Mouse (Mus musculus): ENCODE data around the gene Arfrp1. TPM values are rescaled to one million over a fixed set of nuclear protein-coding genes. Genes with fewer than 3 reads are reported as not detected.

The Arfrp1 gene
- total RNA-seq, 1 experiment, result 32.8 TPM

DNA sequence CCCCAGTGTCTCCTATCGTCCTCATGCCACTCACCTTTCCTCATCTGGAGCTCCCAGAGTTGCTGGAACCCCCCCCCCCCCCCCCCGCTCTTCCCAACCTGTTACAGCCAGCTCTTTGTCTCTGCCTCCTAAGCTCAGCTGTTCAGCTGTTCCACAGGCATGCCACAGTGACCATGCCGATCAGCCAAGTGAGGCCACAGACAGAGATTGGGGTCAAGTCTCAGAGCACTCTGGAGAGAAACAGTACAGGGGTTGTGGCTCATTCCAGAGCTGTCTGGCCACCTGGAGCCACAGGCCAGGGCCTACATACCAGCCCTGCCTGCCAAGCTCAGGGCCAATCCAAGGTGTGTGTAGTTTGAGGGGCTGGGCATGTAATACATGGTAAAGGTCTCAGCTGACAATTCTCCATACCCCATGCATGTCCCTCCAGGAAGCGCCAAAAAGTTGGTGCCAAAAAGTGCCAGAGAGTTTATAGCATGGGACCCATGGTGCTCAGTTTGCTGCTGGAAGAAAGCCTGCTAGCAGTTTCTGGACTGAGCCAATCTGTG is 21.5 kb upstream of the Arfrp1 start:
- TF ChIP-seq MAFK (IDR thresholded peaks at IDR 0.05; ENCODE audit: insufficient read depth, low read depth, low read length) (no peak), HCFC1 (IDR thresholded peaks at IDR 0.05; ENCODE audit: borderline replicate concordance, insufficient read depth, low read length) (no peak), ZNF384 (IDR thresholded peaks at IDR 0.05; ENCODE audit: low read depth, low read length) (no peak), ZC3H11A (IDR thresholded peaks at IDR 0.05; ENCODE audit: borderline replicate concordance, low read depth, low read length) (no peak), CHD2 (IDR thresholded peaks at IDR 0.05; ENCODE audit: low read depth, low read length) (no peak)
- H3K9me3 ChIP-seq (ENCODE audit: control insufficient read depth, insufficient read depth, low read depth, low read length), result no peaks in the 10 kb centered on the region
- DNase-seq (ENCODE audit: low read depth, low spot score), result no peak
- H3K4me3 ChIP-seq (ENCODE audit: insufficient read depth in 1 of 2, low read depth in 1 of 2, low read length in 2 of 2, poor library complexity in 1 of 2, severe bottlenecking in 1 of 2), result no peak overlapping the region
- H3K36me3 ChIP-seq (ENCODE audit: control insufficient read depth, insufficient read depth, low read length, poor library complexity, severe bottlenecking), result peaks cover 20% of the 10 kb centered on the region
- no peak overlapping the region for H3K9ac ChIP-seq (ENCODE audit: insufficient read depth, low read depth, low read length, poor library complexity, severe bottlenecking)
- H3K4me1 ChIP-seq (ENCODE audit: control insufficient read depth in 2 of 2, insufficient read depth in 2 of 2, low read length in 2 of 2, poor library complexity in 1 of 2), result peaks cover 0 to 9% of the 10 kb centered on the region in 2 experiments; a peak in 2 of 4 replicates
- no peak overlapping the region for H3K27ac ChIP-seq (ENCODE audit: insufficient read depth, low read depth, low read length, poor library complexity, severe bottlenecking)
- in situ Hi-C loops (cut with MboI; ENCODE audit: low sequenced_read_pairs in 2 of 2, unreplicated experiment in 2 of 2), result no loop called here

DNA sequence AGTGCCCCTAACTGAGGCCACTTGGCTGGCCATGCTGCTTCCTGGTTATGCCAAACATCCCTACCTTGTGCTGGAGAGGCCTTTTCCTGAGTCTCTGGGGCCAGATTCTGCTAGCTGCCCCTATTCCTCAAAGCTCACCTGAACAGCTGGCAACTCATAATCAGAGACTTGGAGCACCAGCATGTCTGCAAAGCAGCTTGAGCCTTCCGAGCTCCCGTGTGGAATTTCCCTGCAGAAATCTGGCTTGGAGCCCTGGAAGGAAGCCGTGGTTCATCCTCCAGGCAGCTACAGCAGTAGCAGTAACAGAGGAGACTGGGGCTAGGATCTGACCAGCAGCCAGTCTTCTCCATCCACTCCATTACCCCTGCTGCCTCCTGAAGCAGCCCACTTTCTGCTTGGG is 20.7 kb upstream of the Arfrp1 start:
- no peak overlapping the region for H3K9ac ChIP-seq (ENCODE audit: insufficient read depth, low read depth, low read length, poor library complexity, severe bottlenecking)
- H3K9me3 ChIP-seq (ENCODE audit: control insufficient read depth, insufficient read depth, low read depth, low read length), result no peaks in the 10 kb centered on the region
- peaks cover 20% of the 10 kb centered on the region for H3K36me3 ChIP-seq (ENCODE audit: control insufficient read depth, insufficient read depth, low read length, poor library complexity, severe bottlenecking)
- no peak for DNase-seq (ENCODE audit: low read depth, low spot score)
- no peak overlapping the region for H3K27ac ChIP-seq (ENCODE audit: insufficient read depth, low read depth, low read length, poor library complexity, severe bottlenecking)
- no peak overlapping the region for H3K4me3 ChIP-seq (ENCODE audit: insufficient read depth in 1 of 2, low read depth in 1 of 2, low read length in 2 of 2, poor library complexity in 1 of 2, severe bottlenecking in 1 of 2)
- TF ChIP-seq ZC3H11A (IDR thresholded peaks at IDR 0.05; ENCODE audit: borderline replicate concordance, low read depth, low read length), result no peak
- no peak for TF ChIP-seq ZNF384 (IDR thresholded peaks at IDR 0.05; ENCODE audit: low read depth, low read length)
- no peak for TF ChIP-seq MAFK (IDR thresholded peaks at IDR 0.05; ENCODE audit: insufficient read depth, low read depth, low read length)
- TF ChIP-seq HCFC1 (IDR thresholded peaks at IDR 0.05; ENCODE audit: borderline replicate concordance, insufficient read depth, low read length), result no peak
- no peak for TF ChIP-seq CHD2 (IDR thresholded peaks at IDR 0.05; ENCODE audit: low read depth, low read length)
- H3K4me1 ChIP-seq (ENCODE audit: control insufficient read depth in 2 of 2, insufficient read depth in 2 of 2, low read length in 2 of 2, poor library complexity in 1 of 2), result peaks cover 0 to 9% of the 10 kb centered on the region in 2 experiments; a peak in 2 of 4 replicates
- in situ Hi-C loops (cut with MboI; ENCODE audit: low sequenced_read_pairs in 2 of 2, unreplicated experiment in 2 of 2), result no loop called here

DNA sequence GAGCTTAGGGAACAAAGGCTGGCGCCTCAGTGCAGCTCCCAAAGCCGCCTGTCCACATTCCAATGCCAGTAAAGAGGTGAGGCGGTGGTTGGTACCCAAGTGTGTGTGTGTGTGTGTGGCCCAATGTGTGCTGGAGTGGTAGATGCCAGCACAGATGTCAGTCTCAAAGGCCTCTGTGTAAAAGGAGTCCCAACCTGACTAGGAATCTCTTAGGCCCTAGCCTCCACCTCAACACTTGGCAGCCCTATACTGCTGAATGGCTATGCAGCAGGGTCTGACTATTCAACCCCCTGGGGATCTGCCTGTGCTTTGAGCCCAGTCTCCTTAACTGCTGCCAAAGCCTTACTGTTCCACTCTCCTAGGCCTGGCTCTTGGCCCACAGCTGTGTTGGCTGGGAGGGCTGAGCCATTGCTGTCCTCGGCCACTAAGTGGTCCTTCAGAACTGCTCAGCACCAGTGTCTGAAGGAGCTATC is 19.8 kb upstream of the Arfrp1 start:
- Histone ChIP-seq H3K4me1 (ENCODE audit: control insufficient read depth in 2 of 2, insufficient read depth in 2 of 2, low read length in 2 of 2, poor library complexity in 1 of 2) (peaks cover 0 to 9% of the 10 kb centered on the region in 2 experiments; a peak in 2 of 4 replicates), H3K27ac (ENCODE audit: insufficient read depth, low read depth, low read length, poor library complexity, severe bottlenecking) (no peak overlapping the region; the same call in 1 of the 2 replicates), H3K4me3 (ENCODE audit: insufficient read depth in 1 of 2, low read depth in 1 of 2, low read length in 2 of 2, poor library complexity in 1 of 2, severe bottlenecking in 1 of 2) (no peak overlapping the region), H3K9ac (ENCODE audit: insufficient read depth, low read depth, low read length, poor library complexity, severe bottlenecking) (no peak overlapping the region), H3K36me3 (ENCODE audit: control insufficient read depth, insufficient read depth, low read length, poor library complexity, severe bottlenecking) (peaks cover 28% of the 10 kb centered on the region), H3K9me3 (ENCODE audit: control insufficient read depth, insufficient read depth, low read depth, low read length) (no peaks in the 10 kb centered on the region)
- no peak for DNase-seq (ENCODE audit: low read depth, low spot score)
- in situ Hi-C loops (cut with MboI; ENCODE audit: low sequenced_read_pairs in 2 of 2, unreplicated experiment in 2 of 2), result no loop called here
- TF ChIP-seq ZNF384 (IDR thresholded peaks at IDR 0.05; ENCODE audit: low read depth, low read length), result no peak
- no peak for TF ChIP-seq MAFK (IDR thresholded peaks at IDR 0.05; ENCODE audit: insufficient read depth, low read depth, low read length)
- no peak for TF ChIP-seq CHD2 (IDR thresholded peaks at IDR 0.05; ENCODE audit: low read depth, low read length)
- no peak for TF ChIP-seq ZC3H11A (IDR thresholded peaks at IDR 0.05; ENCODE audit: borderline replicate concordance, low read depth, low read length)
- no peak for TF ChIP-seq HCFC1 (IDR thresholded peaks at IDR 0.05; ENCODE audit: borderline replicate concordance, insufficient read depth, low read length)

DNA sequence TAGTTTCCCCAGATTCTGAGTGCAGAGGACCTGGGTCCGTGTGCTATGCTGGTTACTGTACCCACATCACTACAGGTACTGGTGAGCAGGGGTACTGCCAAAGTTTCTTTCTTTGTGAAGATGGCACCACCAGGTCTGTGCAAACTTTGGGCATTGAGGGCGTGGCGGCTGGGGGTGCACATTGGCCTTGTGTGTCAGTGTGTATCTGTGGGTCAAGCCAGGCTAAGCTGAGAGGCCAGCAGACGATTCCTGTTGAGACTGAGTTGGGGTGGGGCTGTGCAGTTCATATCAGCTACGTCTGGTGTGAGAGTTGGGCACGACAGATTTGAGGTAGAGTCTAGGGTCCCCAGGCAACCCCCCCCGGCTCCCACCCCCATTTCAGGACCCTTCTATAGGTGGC is 19.3 kb upstream of the Arfrp1 start:
- peaks cover 0 to 9% of the 10 kb centered on the region in 2 experiments; a peak in 2 of 4 replicates for H3K4me1 ChIP-seq (ENCODE audit: control insufficient read depth in 2 of 2, insufficient read depth in 2 of 2, low read length in 2 of 2, poor library complexity in 1 of 2)
- H3K4me3 ChIP-seq (ENCODE audit: insufficient read depth in 1 of 2, low read depth in 1 of 2, low read length in 2 of 2, poor library complexity in 1 of 2, severe bottlenecking in 1 of 2), result no peak overlapping the region
- in situ Hi-C loops (cut with MboI; ENCODE audit: low sequenced_read_pairs in 2 of 2, unreplicated experiment in 2 of 2), result no loop called here
- H3K9ac ChIP-seq (ENCODE audit: insufficient read depth, low read depth, low read length, poor library complexity, severe bottlenecking), result no peak overlapping the region
- H3K9me3 ChIP-seq (ENCODE audit: control insufficient read depth, insufficient read depth, low read depth, low read length), result no peaks in the 10 kb centered on the region
- H3K27ac ChIP-seq (ENCODE audit: insufficient read depth, low read depth, low read length, poor library complexity, severe bottlenecking), result no peak overlapping the region
- DNase-seq (ENCODE audit: low read depth, low spot score), result no peak
- no peak for TF ChIP-seq HCFC1 (IDR thresholded peaks at IDR 0.05; ENCODE audit: borderline replicate concordance, insufficient read depth, low read length)
- no peak for TF ChIP-seq MAFK (IDR thresholded peaks at IDR 0.05; ENCODE audit: insufficient read depth, low read depth, low read length)
- no peak for TF ChIP-seq ZNF384 (IDR thresholded peaks at IDR 0.05; ENCODE audit: low read depth, low read length)
- TF ChIP-seq CHD2 (IDR thresholded peaks at IDR 0.05; ENCODE audit: low read depth, low read length), result no peak
- no peak for TF ChIP-seq ZC3H11A (IDR thresholded peaks at IDR 0.05; ENCODE audit: borderline replicate concordance, low read depth, low read length)
- peaks cover 32% of the 10 kb centered on the region for H3K36me3 ChIP-seq (ENCODE audit: control insufficient read depth, insufficient read depth, low read length, poor library complexity, severe bottlenecking)
